Mouse (Mus musculus) thymus, adult 2 months (tissue): Measurements from ENCODE around the gene Cln3.

Experiments
- CTCF ChIP-seq: fragments of 200-500 bp; IDR thresholded peaks from 2 replicates; pipeline ENCODE4 v1.5.1; 2012; ENCODE audit warnings: mild to moderate bottlenecking, control low read depth, low read length, moderate library complexity, borderline replicate concordance; ENCODE audit not compliant: control insufficient read depth, poor library complexity, insufficient read depth; ENCODE audit errors: extremely low read depth
- POLR2A ChIP-seq: fragments of 200-500 bp; IDR thresholded peaks from 2 replicates; pipeline ENCODE4 v1.6.1; 2012; ENCODE audit warnings: mild to moderate bottlenecking, low read length, control low read depth, moderate library complexity; ENCODE audit not compliant: control insufficient read depth, poor library complexity, insufficient read depth; ENCODE audit errors: extremely low read depth

DNA sequence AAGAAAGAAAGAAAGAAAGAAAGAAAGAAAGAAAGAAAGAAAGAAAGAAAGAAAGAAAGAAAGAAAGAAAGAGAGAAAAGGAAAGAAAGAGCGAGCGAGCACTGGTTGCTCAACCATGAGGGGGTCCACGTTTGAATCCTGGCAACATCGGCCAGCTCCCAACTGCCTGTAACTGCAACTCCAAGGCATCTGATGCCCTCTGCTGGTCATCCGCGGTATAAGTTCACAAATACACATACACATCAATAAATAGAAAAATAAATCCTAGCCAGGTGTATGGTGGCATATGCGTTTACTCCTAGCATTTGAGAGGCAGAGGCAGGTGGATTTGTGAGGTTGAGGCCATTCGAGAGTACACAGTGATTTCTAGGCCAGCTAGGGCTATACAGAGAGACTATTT lies 8.7 kb downstream of the Cln3 start:
- no peak for TF ChIP-seq POLR2A
- 0 out of 2 replicates have a peak, but pooled peaks have one; percentile 36 for TF ChIP-seq CTCF
